Mouse (Mus musculus) lung, postnatal 0 days (tissue): ENCODE results near the gene Bhmt. TPM values are rescaled to one million over a fixed set of nuclear protein-coding genes. Genes with fewer than 3 reads are reported as not detected.

ENCODE experiments used
- ATAC-seq: fragments of 200-750 bp; cut with Nextera tagmentation; 2 replicates; pipeline ENCODE4 v1.8.0; 2017; ENCODE audit warnings: moderate library complexity
- DNase-seq: peaks from one replicate; pipeline ENCODE4 v3.0.0-alpha.2; 2016; ENCODE audit warnings: low spot score
- H3K27ac ChIP-seq: fragments of 300-500 bp; sonication (generic); 2 replicates; pipeline ENCODE4 v1.5.1; 2014; ENCODE audit warnings: antibody characterized with exemption, mild to moderate bottlenecking, low read length, mixed read lengths
- H3K27me3 ChIP-seq: fragments of 300-500 bp; sonication (generic); replicated peaks from 2 replicates; pipeline ENCODE4 v1.6.1; 2014; ENCODE audit warnings: low read length, mixed read lengths; ENCODE audit not compliant: insufficient read depth
- H3K36me3 ChIP-seq: fragments of 300-500 bp; sonication (generic); 2 replicates; pipeline ENCODE4 v1.6.1; 2014; ENCODE audit warnings: low read length, mixed read lengths; ENCODE audit not compliant: insufficient read depth
- H3K4me1 ChIP-seq: fragments of 300-500 bp; sonication (generic); 2 replicates; pipeline ENCODE4 v1.6.1; 2014; ENCODE audit warnings: antibody characterized with exemption, low read depth, low read length, mixed read lengths; ENCODE audit not compliant: insufficient read depth
- H3K4me2 ChIP-seq: fragments of 300-500 bp; sonication (generic); replicated peaks from 2 replicates; pipeline ENCODE4 v1.6.1; 2014; ENCODE audit warnings: low read depth, mild to moderate bottlenecking, low read length, moderate library complexity, mixed read lengths
- H3K4me3 ChIP-seq: fragments of 300-500 bp; sonication (generic); 2 replicates; pipeline ENCODE4 v1.5.1; 2014; ENCODE audit warnings: low read depth, low read length
- H3K9ac ChIP-seq: fragments of 300-500 bp; sonication (generic); replicated peaks from 2 replicates; pipeline ENCODE4 v1.6.1; 2014; ENCODE audit warnings: low read depth, mild to moderate bottlenecking
- H3K9me3 ChIP-seq: fragments of 300-500 bp; sonication (generic); 2 replicates; pipeline ENCODE4 v1.6.1; 2016; ENCODE audit warnings: low read length, mixed read lengths
- CTCF ChIP-seq: IDR thresholded peaks from 2 replicates; pipeline ENCODE4 v1.5.1; 2016; ENCODE audit warnings: antibody characterized with exemption, mild to moderate bottlenecking
- EP300 ChIP-seq: IDR thresholded peaks from 2 replicates; pipeline ENCODE4 v1.6.1; 2016; ENCODE audit warnings: antibody characterized with exemption, mild to moderate bottlenecking, control low read depth
- WGBS: fragments of 180-500 bp; shearing (Covaris S2); extraction: QIAGEN DNeasy Blood & Tissue Kit; methylation state at CpG from one replicate; pipeline ENCODE4 v1.1.7; 2014; 5-methylcytosine and 5-hydroxymethylcytosine counted together
- polyA plus RNA-seq: library from polyadenylated mRNA; unstranded; fragments of >200 nt; fragmentation: Nextera tagmentation; extraction: Ambion mirVana; gene quantifications from 2 replicates; pipeline ENCODE4 v1.2.1, GENCODE M21; 2015

Gene Bhmt
- polyA plus RNA-seq, 1 experiment from 2014 or later: 0.18 TPM

GRCm38 (mm10) chr13:93639636-93640035 lies 1.9 kb upstream of the Bhmt start:
- H3K27ac ChIP-seq: no peak overlapping the region
- H3K9ac ChIP-seq: no peak overlapping the region
- H3K4me3 ChIP-seq: no peak overlapping the region
- H3K4me1 ChIP-seq: no peaks in the 10 kb centered on the region
- H3K36me3 ChIP-seq: no peaks in the 10 kb centered on the region
- ATAC-seq: no peak
- no peaks in the 10 kb centered on the region for H3K9me3 ChIP-seq
- WGBS: 57% methylated on average over 4 of the region's 4 CpGs
- H3K4me2 ChIP-seq: no peak overlapping the region
- no peaks in the 10 kb centered on the region for H3K27me3 ChIP-seq
- TF ChIP-seq CTCF (no peak), EP300 (no peak)
- DNase-seq: no peak

DNA sequence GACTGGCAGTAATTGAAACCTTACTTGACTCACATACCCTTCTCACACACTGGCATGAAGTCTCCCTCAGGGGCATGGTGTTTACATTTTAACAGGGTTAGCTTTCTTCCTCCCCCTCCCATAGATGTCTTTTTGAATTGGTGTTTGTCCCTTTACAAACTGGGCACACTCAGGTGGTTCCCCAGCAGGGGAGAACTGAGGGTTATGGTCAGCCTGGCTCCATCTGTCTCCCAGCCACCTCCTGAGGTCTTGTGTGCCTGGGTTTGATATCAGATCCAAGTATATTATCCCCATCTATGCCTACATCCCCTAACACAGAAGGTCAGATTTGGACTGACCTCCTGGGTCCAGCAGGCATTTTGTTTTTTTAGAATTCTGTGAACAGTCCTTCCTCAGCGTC lies 1.2 kb downstream of the Bhmt start:
- no peaks in the 10 kb centered on the region for H3K4me1 ChIP-seq
- no peaks in the 10 kb centered on the region for H3K9me3 ChIP-seq
- no peak overlapping the region for H3K9ac ChIP-seq
- H3K4me3 ChIP-seq: no peak overlapping the region
- TF ChIP-seq CTCF (no peak), EP300 (no peak)
- no peaks in the 10 kb centered on the region for H3K36me3 ChIP-seq
- DNase-seq (no peak), ATAC-seq (no peak)
- H3K27ac ChIP-seq: no peak overlapping the region
- H3K27me3 ChIP-seq: no peaks in the 10 kb centered on the region
- no peak overlapping the region for H3K4me2 ChIP-seq
- WGBS: 79% methylated on average over 1 of the region's 1 CpGs

- no peaks in the 10 kb centered on the region for H3K36me3 ChIP-seq
- no peak overlapping the region for H3K9ac ChIP-seq
- no peaks in the 10 kb centered on the region for H3K9me3 ChIP-seq
- 80% methylated on average over 5 of the region's 5 CpGs for WGBS
- no peak overlapping the region for H3K4me2 ChIP-seq
- no peak overlapping the region for H3K27ac ChIP-seq
- no peaks in the 10 kb centered on the region for H3K4me1 ChIP-seq
- H3K27me3 ChIP-seq: no peaks in the 10 kb centered on the region
- no peak for DNase-seq
- ATAC-seq: no peak
- TF ChIP-seq CTCF (no peak), EP300 (no peak)
- H3K4me3 ChIP-seq: no peak overlapping the region
Observed at GRCm38 (mm10) chr13:93632927-93633326, 4.8 kb downstream of the Bhmt start.

DNA sequence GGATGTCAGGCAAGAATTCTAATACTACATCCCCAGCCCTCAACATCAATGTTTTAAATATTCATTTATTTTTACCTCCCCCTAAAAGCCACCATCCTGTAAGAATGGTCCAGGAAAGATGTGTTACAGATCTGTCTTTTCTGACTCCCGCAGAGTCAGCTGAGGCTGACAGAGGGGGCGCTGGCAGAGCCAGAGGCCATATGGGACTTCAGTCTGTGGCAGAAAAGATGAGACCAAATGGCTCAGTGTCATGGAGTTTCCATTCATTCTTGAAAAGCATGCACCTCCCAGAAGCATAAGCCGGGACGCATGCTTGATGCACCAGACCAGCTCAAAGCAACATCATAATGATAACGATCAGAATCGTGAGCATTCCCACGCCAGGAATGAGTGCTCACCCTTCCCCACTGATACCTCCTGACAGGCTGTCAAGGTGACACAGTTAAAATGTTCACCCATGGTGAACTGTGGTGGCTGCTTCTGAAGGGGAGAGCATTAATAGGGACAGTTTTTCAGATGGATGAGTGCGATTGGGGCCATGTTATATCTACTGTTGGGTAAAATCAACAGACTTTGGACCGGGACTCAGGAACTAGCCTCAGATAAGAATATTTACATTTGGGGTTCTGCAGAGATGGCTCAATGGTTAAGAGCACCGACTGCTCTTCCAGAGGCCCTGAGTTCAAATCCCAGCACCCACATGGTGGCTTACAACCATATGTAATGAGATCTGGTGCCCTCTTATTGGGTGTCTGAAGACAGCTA lies 6.6 kb downstream of the Bhmt start:
- H3K9ac ChIP-seq: no peak overlapping the region
- H3K36me3 ChIP-seq: no peaks in the 10 kb centered on the region
- TF ChIP-seq CTCF: no peak
- no peak for TF ChIP-seq EP300
- ATAC-seq (no peak), DNase-seq (no peak)
- H3K4me2 ChIP-seq: no peak overlapping the region
- no peak overlapping the region for H3K27ac ChIP-seq
- no peaks in the 10 kb centered on the region for H3K9me3 ChIP-seq
- no peaks in the 10 kb centered on the region for H3K27me3 ChIP-seq
- H3K4me3 ChIP-seq: no peak overlapping the region
- WGBS: 70% methylated on average over 10 of the region's 10 CpGs
- no peaks in the 10 kb centered on the region for H3K4me1 ChIP-seq

DNA sequence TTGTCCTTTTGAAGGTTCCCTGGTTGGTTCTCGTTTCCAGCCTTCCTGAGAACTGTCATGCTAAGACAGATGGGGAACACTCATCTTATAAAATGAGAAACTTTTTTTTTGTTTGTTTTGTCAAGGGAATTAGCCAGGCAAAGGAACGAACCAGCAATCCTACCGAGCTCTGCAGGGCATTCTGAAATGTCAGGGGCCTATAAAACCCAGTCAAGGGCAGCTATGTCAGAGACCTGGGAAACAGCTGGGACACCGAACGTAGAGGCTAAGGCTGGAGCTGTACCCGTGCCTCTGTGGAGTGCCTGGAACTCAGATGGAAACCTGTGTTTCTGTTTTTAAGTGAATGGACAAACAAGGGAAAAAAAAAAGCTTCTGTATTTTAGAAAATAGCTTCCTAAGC lies 8.9 kb downstream of the Bhmt start:
- H3K9ac ChIP-seq: no peak overlapping the region
- no peak overlapping the region for H3K4me2 ChIP-seq
- H3K9me3 ChIP-seq: no peaks in the 10 kb centered on the region
- ATAC-seq: no peak
- no peak overlapping the region for H3K4me3 ChIP-seq
- 32% methylated on average over 6 of the region's 6 CpGs for WGBS
- H3K27ac ChIP-seq: no peak overlapping the region
- no peaks in the 10 kb centered on the region for H3K36me3 ChIP-seq
- no peak for DNase-seq
- no peaks in the 10 kb centered on the region for H3K4me1 ChIP-seq
- H3K27me3 ChIP-seq: no peaks in the 10 kb centered on the region
- TF ChIP-seq CTCF (no peak), EP300 (no peak)

GRCm38 (mm10) chr13:93614361-93614948 lies 23.3 kb downstream of the Bhmt start:
- DNase-seq (peak; percentile 11), ATAC-seq (peak; percentile 21; the same call in 1 of the 2 replicates)
- no peak overlapping the region for H3K9ac ChIP-seq
- no peaks in the 10 kb centered on the region for H3K9me3 ChIP-seq
- no peak overlapping the region for H3K4me3 ChIP-seq
- H3K4me1 ChIP-seq: no peaks in the 10 kb centered on the region
- TF ChIP-seq CTCF: no peak
- no peak for TF ChIP-seq EP300
- H3K27me3 ChIP-seq: no peaks in the 10 kb centered on the region
- no peak overlapping the region for H3K4me2 ChIP-seq
- WGBS: 21% methylated on average over 5 of the region's 6 CpGs
- no peak overlapping the region for H3K27ac ChIP-seq
- H3K36me3 ChIP-seq: no peaks in the 10 kb centered on the region
